Mouse (Mus musculus) thymus, adult 2 months (tissue): ENCODE measurements around the gene Vsx1.
A peak's percentile ranks its signal among the peaks of the same experiment; 100 is the strongest.

ENCODE experiments used
- CTCF ChIP-seq: fragments of 200-500 bp; IDR thresholded peaks from 2 replicates; pipeline ENCODE4 v1.5.1; 2012; ENCODE audit warnings: mild to moderate bottlenecking, control low read depth, low read length, moderate library complexity, borderline replicate concordance; ENCODE audit not compliant: control insufficient read depth, poor library complexity, insufficient read depth; ENCODE audit errors: extremely low read depth
- POLR2A ChIP-seq: fragments of 200-500 bp; IDR thresholded peaks from 2 replicates; pipeline ENCODE4 v1.6.1; 2012; ENCODE audit warnings: mild to moderate bottlenecking, low read length, control low read depth, moderate library complexity; ENCODE audit not compliant: control insufficient read depth, poor library complexity, insufficient read depth; ENCODE audit errors: extremely low read depth

DNA sequence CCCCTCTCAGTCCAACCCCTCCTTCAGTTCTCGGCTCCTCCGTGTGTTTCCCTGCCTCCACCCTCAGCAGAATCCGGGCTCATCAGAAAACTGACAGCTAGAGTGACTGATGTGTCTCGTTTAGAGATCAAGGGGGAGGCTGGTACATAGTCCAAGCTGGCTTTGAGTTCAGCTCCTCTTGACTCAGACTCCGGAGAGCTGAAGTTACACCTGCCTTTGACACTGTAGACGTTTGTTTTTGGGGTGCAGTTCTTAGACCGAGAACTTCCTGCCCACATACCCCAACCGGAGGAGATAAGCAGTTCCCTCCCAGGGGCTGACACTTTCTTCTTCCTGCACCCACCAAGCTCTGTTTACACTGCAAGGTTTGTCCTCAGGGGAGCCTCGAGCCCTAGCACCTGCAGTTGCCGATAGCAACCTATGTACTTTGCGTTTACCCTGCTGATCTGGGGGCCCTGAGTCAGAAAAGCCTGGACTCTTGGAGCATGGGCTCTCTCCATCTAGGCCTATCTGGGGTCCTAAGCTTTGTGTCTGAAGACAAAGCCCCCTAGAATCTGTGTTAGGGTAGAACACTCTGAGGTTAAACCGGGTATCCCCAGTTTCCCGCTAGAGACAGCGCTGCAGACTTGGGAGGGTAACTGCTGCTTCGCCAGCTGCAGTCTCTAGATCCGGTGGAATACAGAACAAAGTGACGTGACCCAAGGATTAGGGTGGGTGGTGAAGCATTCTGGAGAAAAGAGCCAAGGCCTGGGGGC lies 21.9 kb downstream of the Vsx1 start:
- TF ChIP-seq CTCF (no peak; the same call in 1 of the 2 replicates), POLR2A (peak; percentile 87; the same call in 1 of the 2 replicates)
